Mouse (Mus musculus) hindbrain, embryonic 11.5 days (tissue): Measurements from ENCODE around the gene Rwdd3. TPM values are rescaled to one million over a fixed set of nuclear protein-coding genes. Genes with fewer than 3 reads are reported as not detected.

ENCODE experiments used
- ATAC-seq: fragments of 200-750 bp; cut with Nextera tagmentation; 2 replicates; pipeline ENCODE4 v1.8.0; 2017; ENCODE audit warnings: mild to moderate bottlenecking, moderate TSS enrichment, moderate library complexity; ENCODE audit not compliant: low FRiP score
- DNase-seq: peaks from one replicate; pipeline ENCODE4 v3.0.0-alpha.2; 2015; ENCODE audit warnings: low spot score
- H3K27ac ChIP-seq: fragments of 300-500 bp; sonication (generic); 2 replicates; pipeline ENCODE4 v1.5.1; 2014; ENCODE audit warnings: mild to moderate bottlenecking, low read depth, low read length
- H3K27me3 ChIP-seq: fragments of 300-500 bp; sonication (generic); 2 replicates; pipeline ENCODE4 v1.6.1; 2014; ENCODE audit warnings: mild to moderate bottlenecking, low read length, moderate library complexity, mixed read lengths; ENCODE audit not compliant: control insufficient read depth, insufficient read depth
- H3K36me3 ChIP-seq: fragments of 300-500 bp; sonication (generic); 2 replicates; pipeline ENCODE4 v1.6.1; 2014; ENCODE audit warnings: mild to moderate bottlenecking, low read length, moderate library complexity, mixed read lengths; ENCODE audit not compliant: control insufficient read depth, insufficient read depth
- H3K4me1 ChIP-seq: fragments of 300-500 bp; sonication (generic); replicated peaks from 2 replicates; pipeline ENCODE4 v1.6.1; 2014; ENCODE audit warnings: low read length, mixed read lengths; ENCODE audit not compliant: control insufficient read depth, insufficient read depth
- H3K4me2 ChIP-seq: fragments of 300-500 bp; sonication (generic); replicated peaks from 2 replicates; pipeline ENCODE4 v1.6.1; 2014; ENCODE audit warnings: mild to moderate bottlenecking, low read depth, low read length
- H3K4me3 ChIP-seq: fragments of 300-500 bp; sonication (generic); 2 replicates; pipeline ENCODE4 v1.5.1; 2014; ENCODE audit warnings: low read depth, low read length
- H3K9ac ChIP-seq: fragments of 300-500 bp; sonication (generic); 2 replicates; pipeline ENCODE4 v1.6.1; 2014; ENCODE audit warnings: low read depth, low read length
- H3K9me3 ChIP-seq: fragments of 300-500 bp; sonication (generic); 2 replicates; pipeline ENCODE4 v1.6.1; 2016; ENCODE audit warnings: low read length; ENCODE audit not compliant: control insufficient read depth
- WGBS: fragments of 180-500 bp; shearing (Covaris S2); extraction: QIAGEN DNeasy Blood & Tissue Kit; methylation state at CpG from one replicate; pipeline ENCODE4 v1.1.7; 2014; 5-methylcytosine and 5-hydroxymethylcytosine counted together
- polyA plus RNA-seq: library from polyadenylated mRNA; unstranded; fragments of >200 nt; fragmentation: Nextera tagmentation; extraction: Ambion mirVana; gene quantifications from 2 replicates; pipeline ENCODE4 v1.2.1, GENCODE M21; 2014

Rwdd3 gene
- polyA plus RNA-seq, 1 experiment from 2014 or later = 3.8 TPM

DNA sequence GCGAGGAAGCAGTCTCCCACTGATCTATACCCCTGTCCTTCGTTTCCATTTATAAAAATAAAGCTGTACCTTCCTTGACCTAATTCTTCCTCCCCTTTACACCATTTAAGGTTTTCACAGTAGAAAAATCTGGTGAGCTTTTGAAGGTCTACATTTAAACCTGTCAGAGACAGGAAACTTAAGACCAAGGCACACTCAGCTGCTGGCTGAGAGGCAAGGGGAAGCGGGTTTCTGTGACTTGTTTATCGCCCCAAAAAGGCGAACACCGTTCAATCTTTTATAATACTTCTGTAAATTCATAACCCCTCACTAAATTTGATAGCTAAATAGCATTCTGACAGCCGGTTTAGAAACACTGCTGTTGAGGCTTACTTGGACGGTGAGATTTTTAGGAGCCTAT, 60.4 kb downstream of the Rwdd3 start:
- Histone ChIP-seq H3K4me1 (no peaks in the 10 kb centered on the region), H3K4me3 (no peak overlapping the region), H3K36me3 (no peaks in the 10 kb centered on the region), H3K9ac (no peak overlapping the region), H3K27me3 (no peaks in the 10 kb centered on the region), H3K4me2 (no peak overlapping the region), H3K9me3 (no peaks in the 10 kb centered on the region), H3K27ac (no peak overlapping the region)
- ATAC-seq (no peak), DNase-seq (no peak)
- WGBS = 88% methylated on average over 8 of the region's 8 CpGs

DNA sequence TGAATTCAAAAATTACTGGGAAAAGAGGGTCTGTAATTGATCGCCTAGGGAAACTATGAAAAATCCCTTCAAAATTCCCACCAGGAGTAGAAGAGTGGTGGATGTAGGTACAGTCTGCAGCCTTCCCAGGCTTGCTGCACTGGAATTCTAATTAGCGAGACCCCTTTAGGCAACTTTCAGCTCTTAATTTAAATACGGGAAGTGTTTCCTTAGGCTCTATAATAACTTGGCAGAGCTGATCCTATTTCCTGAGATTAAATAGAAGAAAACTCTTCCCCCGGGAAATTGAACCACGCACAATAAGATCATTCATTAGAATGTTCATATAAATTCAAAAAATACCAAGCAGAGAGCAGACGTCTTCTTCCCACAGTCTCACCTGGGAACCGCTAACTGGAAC, 61.1 kb downstream of the Rwdd3 start:
- no peak overlapping the region for H3K4me2 ChIP-seq
- no peaks in the 10 kb centered on the region for H3K36me3 ChIP-seq
- ATAC-seq (no peak), DNase-seq (no peak)
- no peak overlapping the region for H3K27ac ChIP-seq
- no peaks in the 10 kb centered on the region for H3K4me1 ChIP-seq
- no peaks in the 10 kb centered on the region for H3K27me3 ChIP-seq
- WGBS = 83% methylated on average over 7 of the region's 7 CpGs
- H3K9me3 ChIP-seq = no peaks in the 10 kb centered on the region
- no peak overlapping the region for H3K9ac ChIP-seq
- H3K4me3 ChIP-seq = no peak overlapping the region

GRCm38 (mm10) chr3:121107481-121107880, 64.0 kb downstream of the Rwdd3 start:
- Histone ChIP-seq H3K27me3 (no peaks in the 10 kb centered on the region), H3K27ac (no peak overlapping the region), H3K9me3 (no peaks in the 10 kb centered on the region), H3K4me2 (no peak overlapping the region), H3K9ac (no peak overlapping the region), H3K36me3 (no peaks in the 10 kb centered on the region), H3K4me1 (no peaks in the 10 kb centered on the region), H3K4me3 (no peak overlapping the region)
- DNase-seq (no peak), ATAC-seq (no peak)
- 89% methylated on average over 6 of the region's 6 CpGs for WGBS

- Histone ChIP-seq H3K9me3 (no peaks in the 10 kb centered on the region), H3K27ac (no peak overlapping the region), H3K4me3 (no peak overlapping the region), H3K4me1 (no peaks in the 10 kb centered on the region), H3K4me2 (no peak overlapping the region), H3K36me3 (no peaks in the 10 kb centered on the region), H3K9ac (no peak overlapping the region), H3K27me3 (no peaks in the 10 kb centered on the region)
- ATAC-seq (peak; percentile 36; the same call in 1 of the 2 replicates), DNase-seq (no peak)
- WGBS = 68% methylated on average over 5 of the region's 5 CpGs
Measured at GRCm38 (mm10) chr3:121105408-121105708, 66.1 kb downstream of the Rwdd3 start.

Other genes with a start within 250 kb of the Rwdd3 start
- 0.65 and 1.0 TPM in 2 replicates for gene Tmem56, start 111.4 kb upstream of the Rwdd3 start, polyA plus RNA-seq
- gene Alg14, start 120.1 kb upstream of the Rwdd3 start, polyA plus RNA-seq = 39.0 and 41.8 TPM in 2 replicates